Mouse (Mus musculus) monocyte, adult 59 days (primary cell): ENCODE results near the gene Pds5a. TPM values are rescaled to one million over a fixed set of nuclear protein-coding genes. Genes with fewer than 3 reads are reported as not detected.

Experiments used
- total RNA-seq, 2 experiments: library from RNA; stranded (reverse); gene quantifications; one replicate each; pipeline ENCODE4 v1.2.4; 2023

Pds5a gene
- total RNA-seq, result 100 to 1,000 TPM; 147 to 159 TPM

GRCm38 (mm10) chr5:65697836-65698758 lies at the start of gene Pds5a:
TSS of gene Pds5a (minus strand) at chr5:65698273.

Other genes starting within 250 kb of the Pds5a start
- gene Gm43552, start 205.4 kb downstream of the Pds5a start, total RNA-seq, result not detected
- gene Smim14, start 161.1 kb downstream of the Pds5a start, total RNA-seq, result 100 to 1,000 TPM; 102 to 104 TPM
- 10 to 100 TPM; 59.4 to 82.3 TPM for gene Ube2k, start 161.0 kb downstream of the Pds5a start, total RNA-seq
- gene N4bp2, start 65.2 kb upstream of the Pds5a start, total RNA-seq, result 10 to 100 TPM; 29.9 to 34.7 TPM
- 10 to 100 TPM; 14.9 to 18.7 TPM for gene Rhoh, start 162.9 kb upstream of the Pds5a start, total RNA-seq
- not detected for gene Chrna9, start 236.6 kb upstream of the Pds5a start, total RNA-seq